Mouse (Mus musculus): ENCODE results near the gene Apc2. TPM values are rescaled to one million over a fixed set of nuclear protein-coding genes. Genes with fewer than 3 reads are reported as not detected.

The Apc2 gene
- polyA plus RNA-seq, 1 experiment from 2014 or later: 0.94 TPM

DNA sequence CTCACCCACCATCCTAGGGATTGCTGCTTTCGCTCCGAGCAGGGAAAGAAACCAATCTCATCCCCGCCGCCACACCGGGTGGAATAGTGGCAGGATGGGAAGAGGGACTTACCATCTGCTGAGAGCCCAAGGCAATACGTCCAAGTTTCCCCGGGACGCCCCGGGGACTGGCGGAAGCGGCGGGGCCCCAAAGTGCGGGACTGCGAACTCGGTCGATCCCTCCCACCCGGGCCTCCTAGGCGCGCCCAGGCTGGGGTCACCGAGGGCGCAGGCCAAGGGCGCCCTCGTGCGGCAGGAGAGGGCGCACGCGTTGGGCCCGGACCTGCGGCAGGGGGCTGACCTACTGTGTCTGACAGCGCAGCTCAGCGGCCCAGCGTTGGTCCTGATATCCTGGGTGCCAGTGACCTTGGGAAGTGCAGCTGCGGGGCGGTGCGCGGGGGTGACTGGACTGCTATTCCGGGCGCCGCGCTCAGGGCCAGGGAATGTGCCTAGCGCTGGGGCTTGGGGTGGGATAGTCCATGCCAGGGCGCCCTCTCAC lies 52.5 kb downstream of the Apc2 start, which contains the start of gene Adamtsl5:
Gene Adamtsl5, minus strand, starts transcription at position 169 of the 538 bp plus-strand sequence.
- peak within 1 kb of the TSS; percentile 72 for H3K4me2 ChIP-seq
- H3K36me3 ChIP-seq: no peaks in the 10 kb centered on the region
- H3K27me3 ChIP-seq (replicated peaks): peaks cover 97% of the 10 kb centered on the region
- no peaks in the 10 kb centered on the region for H3K9me3 ChIP-seq
- ATAC-seq (ENCODE audit: extremely low read depth, insufficient number of reproducible peaks, low FRiP score, low TSS enrichment): no peak
- WGBS: 1% methylated on average over 42 of the region's 42 CpGs
- H3K4me1 ChIP-seq: peaks cover 57% of the 10 kb centered on the region
- H3K4me3 ChIP-seq: peak within 1 kb of the TSS; percentile 51
- H3K9ac ChIP-seq: peak within 1 kb of the TSS; percentile 78
- H3K27ac ChIP-seq (replicated peaks): 0 out of 2 replicates have a peak within 1 kb of the TSS, but pooled peaks have one; percentile 1

DNA sequence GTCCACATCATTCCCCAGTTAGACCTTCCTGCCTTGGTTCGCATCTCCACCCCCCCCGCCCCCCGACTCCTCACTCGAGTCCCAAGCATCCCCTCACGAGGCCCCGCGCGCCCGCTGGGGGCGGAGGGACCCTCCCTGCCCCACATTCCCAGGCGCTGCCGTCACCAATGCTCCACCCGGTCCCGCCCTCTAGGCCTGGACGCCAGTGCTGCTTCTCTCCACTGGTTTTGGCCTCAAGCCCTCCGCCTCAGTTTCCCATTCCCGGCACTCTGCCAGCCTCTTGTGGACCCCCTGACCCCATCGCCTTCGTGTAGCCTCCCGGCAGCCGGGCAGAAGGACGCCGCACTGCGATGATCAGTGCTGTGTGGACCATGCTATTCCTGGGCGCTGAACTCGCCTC lies 53.2 kb downstream of the Apc2 start:
- Histone ChIP-seq H3K9ac (peak overlapping the region; percentile 78), H3K27ac (replicated peaks) (no peak overlapping the region)
- WGBS: 17% methylated on average over 26 of the region's 26 CpGs

DNA sequence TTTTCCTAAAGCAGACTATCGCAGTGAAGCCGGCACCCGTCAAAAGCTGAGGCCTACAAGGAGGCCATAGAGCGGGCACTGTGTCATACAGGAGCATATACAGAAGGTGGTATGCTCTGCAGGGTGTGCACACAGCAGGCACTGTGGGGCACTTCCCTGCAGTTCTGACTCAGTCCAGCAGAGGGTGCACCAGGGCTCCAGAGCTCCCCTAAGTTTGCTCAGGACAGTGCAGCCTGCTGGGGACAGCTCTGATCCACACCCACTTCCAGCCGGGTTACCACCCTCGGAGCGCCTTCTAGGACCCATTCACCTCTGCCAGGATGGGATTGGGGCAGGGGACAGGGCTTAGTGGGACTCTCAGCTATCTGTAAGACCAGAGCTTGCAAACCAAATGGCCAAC lies 54.5 kb downstream of the Apc2 start:
- H3K27ac ChIP-seq (replicated peaks): no peak overlapping the region
- 2% methylated on average over 7 of the region's 7 CpGs for WGBS
- no peak overlapping the region for H3K4me2 ChIP-seq
- H3K4me3 ChIP-seq: no peak overlapping the region
- H3K27me3 ChIP-seq (replicated peaks): peaks cover 97% of the 10 kb centered on the region
- H3K36me3 ChIP-seq: no peaks in the 10 kb centered on the region
- peaks cover 37% of the 10 kb centered on the region for H3K4me1 ChIP-seq
- 0 out of 2 replicates have a peak, but pooled peaks have one; percentile 13 for ATAC-seq (ENCODE audit: extremely low read depth, insufficient number of reproducible peaks, low FRiP score, low TSS enrichment)
- no peaks in the 10 kb centered on the region for H3K9me3 ChIP-seq
- no peak overlapping the region for H3K9ac ChIP-seq

More for the DNA sequence above, 53.2 kb downstream of the Apc2 start:
- peaks cover 50% of the 10 kb centered on the region for H3K4me1 ChIP-seq
- H3K4me2 ChIP-seq: peak overlapping the region; percentile 72
- peaks cover 97% of the 10 kb centered on the region for H3K27me3 ChIP-seq (replicated peaks)
- H3K4me3 ChIP-seq: peak overlapping the region; percentile 51
- H3K36me3 ChIP-seq: no peaks in the 10 kb centered on the region
- no peaks in the 10 kb centered on the region for H3K9me3 ChIP-seq
- ATAC-seq (ENCODE audit: extremely low read depth, insufficient number of reproducible peaks, low FRiP score, low TSS enrichment): no peak

DNA sequence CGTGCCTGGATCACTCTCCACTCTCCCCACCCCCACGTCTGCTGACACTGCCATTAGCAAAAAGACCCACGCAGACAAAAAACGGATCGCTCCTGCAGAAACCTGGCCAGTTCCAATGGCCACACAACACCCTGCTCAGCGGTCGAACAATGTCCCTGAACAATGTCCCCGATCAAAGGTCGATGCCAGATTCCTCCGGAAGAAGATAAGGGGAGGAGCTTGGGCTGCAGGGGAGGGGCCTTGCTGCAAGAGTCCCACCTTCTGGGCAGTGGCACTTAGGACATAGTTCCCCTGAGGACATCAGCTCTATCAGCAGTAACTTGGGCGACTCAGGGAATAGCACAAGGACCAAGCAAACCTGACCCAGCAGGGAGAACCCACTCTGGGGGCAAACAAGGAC lies 56.1 kb downstream of the Apc2 start:
- no peak for ATAC-seq (ENCODE audit: extremely low read depth, insufficient number of reproducible peaks, low FRiP score, low TSS enrichment)
- Histone ChIP-seq H3K36me3 (no peaks in the 10 kb centered on the region), H3K4me2 (no peak overlapping the region), H3K4me1 (peaks cover 45% of the 10 kb centered on the region), H3K4me3 (no peak overlapping the region), H3K27ac (replicated peaks) (no peak overlapping the region), H3K9me3 (no peaks in the 10 kb centered on the region), H3K27me3 (replicated peaks) (peaks cover 97% of the 10 kb centered on the region), H3K9ac (no peak overlapping the region)
- WGBS: 26% methylated on average over 11 of the region's 11 CpGs

DNA sequence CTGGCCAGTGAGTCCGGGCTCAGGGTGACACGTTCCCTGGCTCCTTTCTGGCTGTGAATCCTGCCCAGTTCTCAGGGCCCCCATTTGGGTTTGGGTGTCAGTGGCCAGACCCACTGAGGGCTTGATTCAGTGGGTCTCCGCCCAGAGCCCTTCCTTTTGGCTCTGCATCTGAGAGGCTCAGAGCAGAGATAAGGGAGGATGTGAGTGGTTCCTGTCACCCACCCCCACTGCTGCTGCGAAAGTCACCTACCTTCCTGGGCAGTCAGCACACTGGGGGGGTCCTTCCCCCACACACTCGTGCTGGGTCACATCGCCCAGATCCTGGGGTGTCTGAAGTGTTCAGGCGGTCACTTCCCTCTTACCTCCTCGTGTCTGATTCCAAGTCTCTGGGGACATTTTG lies 57.0 kb downstream of the Apc2 start:
- WGBS: 36% methylated on average over 8 of the region's 8 CpGs
- peak overlapping the region; percentile 47; the same call in 1 of the 2 replicates for H3K9ac ChIP-seq
- no peaks in the 10 kb centered on the region for H3K9me3 ChIP-seq
- no peak overlapping the region for H3K27ac ChIP-seq (replicated peaks)
- H3K27me3 ChIP-seq (replicated peaks): peaks cover 97% of the 10 kb centered on the region
- H3K4me1 ChIP-seq: peaks cover 39% of the 10 kb centered on the region
- ATAC-seq (ENCODE audit: extremely low read depth, insufficient number of reproducible peaks, low FRiP score, low TSS enrichment): no peak
- H3K36me3 ChIP-seq: no peaks in the 10 kb centered on the region
- H3K4me2 ChIP-seq: no peak overlapping the region
- H3K4me3 ChIP-seq: no peak overlapping the region

DNA sequence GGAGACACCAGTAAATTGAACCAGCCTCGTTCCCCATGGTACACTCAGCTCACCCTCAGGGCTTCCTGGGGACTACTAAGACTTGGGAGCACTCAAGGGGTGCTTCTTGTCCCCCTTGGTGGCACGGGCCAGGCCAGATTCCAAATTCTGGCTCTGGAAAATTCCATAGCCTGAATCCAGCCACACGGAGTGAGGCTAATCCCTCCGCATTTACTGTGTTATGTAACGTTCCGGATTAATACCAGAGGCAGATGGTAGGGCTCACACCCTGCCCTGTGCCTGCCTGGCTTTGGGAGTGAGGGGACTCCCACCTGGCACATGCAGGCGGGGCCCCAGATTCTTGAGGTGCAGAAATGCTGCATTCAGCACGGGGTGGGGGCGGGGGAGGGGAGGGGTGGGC lies 59.7 kb downstream of the Apc2 start:
- Histone ChIP-seq H3K27ac (replicated peaks) (no peak overlapping the region), H3K4me1 (peaks cover 19% of the 10 kb centered on the region), H3K27me3 (replicated peaks) (peaks cover 100% of the 10 kb centered on the region), H3K4me3 (peak overlapping the region; percentile 41; the same call in 1 of the 2 replicates), H3K4me2 (no peak overlapping the region), H3K36me3 (no peaks in the 10 kb centered on the region), H3K9me3 (no peaks in the 10 kb centered on the region), H3K9ac (no peak overlapping the region)
- no peak for ATAC-seq (ENCODE audit: extremely low read depth, insufficient number of reproducible peaks, low FRiP score, low TSS enrichment)
- 13% methylated on average over 9 of the region's 9 CpGs for whole genome bisulfite sequencing

DNA sequence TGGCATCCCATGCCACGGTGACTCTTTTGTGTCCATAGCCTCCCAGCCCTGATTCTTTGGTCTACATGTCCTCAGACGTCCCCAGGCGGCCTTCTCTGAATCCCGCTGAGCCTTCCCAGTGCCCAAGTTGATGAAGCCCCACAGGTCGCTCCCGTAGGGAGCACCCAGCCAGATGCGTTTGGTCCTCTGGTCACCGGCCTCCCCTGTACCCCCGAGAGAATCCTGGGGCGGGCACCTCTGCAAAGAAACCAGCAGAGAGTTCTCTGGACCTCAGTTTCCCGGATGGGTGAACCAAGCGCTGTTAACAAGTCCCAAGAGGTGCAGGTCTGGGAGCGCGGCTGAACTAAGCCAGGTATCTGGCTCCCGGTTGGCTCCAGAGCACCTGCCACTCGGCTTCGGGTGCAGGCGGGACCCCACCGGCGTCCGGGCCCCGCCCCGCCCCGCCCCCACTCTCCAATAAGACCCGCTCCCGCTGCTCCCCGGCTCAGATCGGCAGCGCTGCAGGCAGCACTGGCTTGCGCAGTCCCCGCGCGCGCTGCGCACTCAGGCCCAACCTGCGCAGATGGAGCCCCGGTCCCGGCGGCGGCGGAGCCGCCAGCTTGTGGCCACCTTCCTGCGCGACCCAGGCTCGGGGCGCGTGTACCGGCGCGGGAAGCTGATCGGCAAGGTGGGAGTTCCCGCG lies 60.4 kb downstream of the Apc2 start, which contains the start of gene Plk5:
Gene Plk5, plus strand, starts transcription at position 459 of the 682 bp plus-strand sequence.
- 2% methylated on average over 53 of the region's 53 CpGs for WGBS
- Histone ChIP-seq H3K4me3 (peak within 1 kb of the TSS; percentile 41), H3K36me3 (no peaks in the 10 kb centered on the region), H3K4me1 (peaks cover 19% of the 10 kb centered on the region), H3K4me2 (peak within 1 kb of the TSS; percentile 57), H3K9ac (peak within 1 kb of the TSS; percentile 66; the same call in 1 of the 2 replicates), H3K27me3 (replicated peaks) (peaks cover 100% of the 10 kb centered on the region), H3K27ac (replicated peaks) (no peak within 1 kb of the TSS), H3K9me3 (no peaks in the 10 kb centered on the region)
- no peak for ATAC-seq (ENCODE audit: extremely low read depth, insufficient number of reproducible peaks, low FRiP score, low TSS enrichment)

DNA sequence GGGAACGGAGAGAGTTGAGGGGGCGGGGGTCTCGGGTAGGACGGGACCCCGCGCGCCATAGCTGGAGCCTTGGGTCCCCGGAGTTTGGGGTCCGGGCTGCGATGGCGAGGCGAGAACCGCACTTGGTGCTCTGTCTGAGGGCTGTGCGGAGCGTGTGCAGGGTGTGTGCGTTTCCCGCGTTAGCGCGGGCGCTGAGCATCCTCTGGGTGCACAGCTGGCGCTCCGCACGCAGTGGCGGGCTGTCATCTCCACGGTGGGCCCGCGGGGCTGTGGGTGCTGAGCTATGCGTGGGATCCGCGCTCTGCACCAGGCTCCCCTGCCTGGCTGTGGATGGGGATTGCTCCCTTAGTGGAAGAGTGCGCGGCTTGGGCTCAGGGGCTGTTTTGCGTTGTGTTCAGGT lies 61.0 kb downstream of the Apc2 start:
- H3K36me3 ChIP-seq: no peaks in the 10 kb centered on the region
- H3K9ac ChIP-seq: peak overlapping the region; percentile 66; the same call in 1 of the 2 replicates
- peaks cover 97% of the 10 kb centered on the region for H3K27me3 ChIP-seq (replicated peaks)
- no peak for ATAC-seq (ENCODE audit: extremely low read depth, insufficient number of reproducible peaks, low FRiP score, low TSS enrichment)
- H3K4me2 ChIP-seq: peak overlapping the region; percentile 57
- H3K9me3 ChIP-seq: no peaks in the 10 kb centered on the region
- H3K4me1 ChIP-seq: peaks cover 19% of the 10 kb centered on the region
- peak overlapping the region; percentile 41 for H3K4me3 ChIP-seq
- WGBS: 2% methylated on average over 34 of the region's 34 CpGs
- no peak overlapping the region for H3K27ac ChIP-seq (replicated peaks)

DNA sequence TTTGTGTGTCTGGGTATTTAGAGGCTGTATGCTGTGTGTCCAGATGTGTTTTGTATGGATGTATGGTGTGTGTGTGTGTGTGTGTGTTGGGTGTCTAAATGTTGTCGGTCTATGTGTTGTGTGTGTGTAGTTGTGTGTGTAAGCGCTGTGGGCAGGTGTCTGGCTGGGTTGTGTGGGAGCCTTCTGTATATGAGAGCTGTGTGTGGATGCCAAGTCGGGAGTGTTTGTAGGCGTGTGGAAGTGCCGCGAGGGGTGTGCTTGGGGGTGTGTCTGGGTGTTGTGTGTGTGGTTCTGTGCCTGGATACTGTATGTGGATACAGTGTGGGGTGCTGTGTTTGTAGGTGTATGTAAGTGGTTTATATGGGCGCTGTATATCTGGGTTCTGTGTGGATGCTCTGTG lies 61.6 kb downstream of the Apc2 start:
- Histone ChIP-seq H3K36me3 (no peaks in the 10 kb centered on the region), H3K27me3 (replicated peaks) (peaks cover 91% of the 10 kb centered on the region), H3K4me2 (no peak overlapping the region), H3K4me3 (peak overlapping the region; percentile 31; the same call in 1 of the 2 replicates), H3K9me3 (no peaks in the 10 kb centered on the region), H3K9ac (no peak overlapping the region; the same call in 1 of the 2 replicates), H3K27ac (replicated peaks) (no peak overlapping the region), H3K4me1 (peaks cover 19% of the 10 kb centered on the region)
- WGBS: 40% methylated on average over 7 of the region's 7 CpGs
- ATAC-seq (ENCODE audit: extremely low read depth, insufficient number of reproducible peaks, low FRiP score, low TSS enrichment): no peak

DNA sequence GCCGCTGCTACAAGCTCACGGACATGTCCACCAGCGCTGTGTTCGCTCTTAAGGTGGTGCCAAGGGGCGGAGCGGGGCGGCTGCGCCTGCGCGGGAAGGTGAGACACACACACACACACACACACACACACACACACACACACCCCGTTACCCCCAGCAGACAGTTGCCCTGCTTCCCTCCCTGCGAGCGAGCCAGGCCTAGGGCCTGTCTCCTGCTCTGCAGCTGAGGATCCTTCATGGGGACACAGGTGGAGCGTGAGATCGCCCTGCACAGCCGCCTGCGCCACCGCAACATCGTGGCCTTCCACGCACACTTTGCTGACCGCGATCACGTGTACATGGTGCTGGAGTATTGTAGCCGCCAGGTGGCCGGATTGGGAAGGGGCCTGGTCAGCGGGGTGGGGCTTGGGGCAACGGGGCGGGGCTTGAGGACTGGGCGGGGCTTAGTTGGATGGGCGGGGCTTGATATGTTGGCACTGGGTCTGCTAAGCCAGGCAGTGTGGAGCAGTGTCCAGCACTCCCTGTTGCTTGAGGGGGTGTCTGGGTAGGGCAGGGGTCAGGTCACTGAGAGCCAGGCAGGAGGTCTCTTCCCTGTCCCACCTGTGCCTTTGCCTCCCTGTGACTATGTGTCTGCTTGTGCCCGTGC lies 62.3 kb downstream of the Apc2 start:
- H3K9ac ChIP-seq: peak overlapping the region; percentile 37; the same call in 1 of the 2 replicates
- peak overlapping the region; percentile 31 for H3K4me3 ChIP-seq
- peak; percentile 12; the same call in 1 of the 2 replicates for ATAC-seq (ENCODE audit: extremely low read depth, insufficient number of reproducible peaks, low FRiP score, low TSS enrichment)
- peaks cover 12% of the 10 kb centered on the region for H3K4me1 ChIP-seq
- H3K27ac ChIP-seq (replicated peaks): no peak overlapping the region
- no peaks in the 10 kb centered on the region for H3K36me3 ChIP-seq
- H3K4me2 ChIP-seq: peak overlapping the region; percentile 56
- peaks cover 89% of the 10 kb centered on the region for H3K27me3 ChIP-seq (replicated peaks)
- WGBS: 7% methylated on average over 31 of the region's 31 CpGs
- H3K9me3 ChIP-seq: no peaks in the 10 kb centered on the region

DNA sequence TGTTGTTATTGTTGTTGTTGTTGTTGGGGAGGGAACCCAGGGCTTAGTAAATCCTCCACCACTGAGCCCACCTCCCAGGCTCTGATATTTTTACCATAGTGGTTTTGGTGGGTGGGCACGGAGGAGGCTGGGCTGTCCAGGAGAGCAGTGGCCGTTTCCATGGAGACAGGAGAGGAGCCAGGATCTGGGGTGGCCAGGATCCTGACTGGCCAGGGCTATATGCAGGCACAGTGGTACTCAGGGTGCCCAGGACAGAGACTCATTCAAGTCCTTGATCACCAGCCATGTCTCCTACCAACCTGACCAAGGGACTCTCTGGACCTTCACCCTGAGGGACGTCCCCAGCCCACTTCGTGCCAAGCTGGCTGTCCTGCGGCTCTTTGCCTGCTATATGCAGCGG lies 68.0 kb downstream of the Apc2 start:
- Histone ChIP-seq H3K4me3 (no peak overlapping the region), H3K9me3 (no peaks in the 10 kb centered on the region), H3K4me2 (no peak overlapping the region), H3K27me3 (replicated peaks) (peaks cover 80% of the 10 kb centered on the region), H3K36me3 (no peaks in the 10 kb centered on the region), H3K27ac (replicated peaks) (no peak overlapping the region), H3K9ac (no peak overlapping the region), H3K4me1 (no peaks in the 10 kb centered on the region)
- 50% methylated on average over 6 of the region's 6 CpGs for WGBS
- no peak for ATAC-seq (ENCODE audit: extremely low read depth, insufficient number of reproducible peaks, low FRiP score, low TSS enrichment)

All from heart, embryonic 13.5 days (tissue).